Comparison of ENCODE assay signal across 9 mouse cellular contexts in the genomic region with DNA sequence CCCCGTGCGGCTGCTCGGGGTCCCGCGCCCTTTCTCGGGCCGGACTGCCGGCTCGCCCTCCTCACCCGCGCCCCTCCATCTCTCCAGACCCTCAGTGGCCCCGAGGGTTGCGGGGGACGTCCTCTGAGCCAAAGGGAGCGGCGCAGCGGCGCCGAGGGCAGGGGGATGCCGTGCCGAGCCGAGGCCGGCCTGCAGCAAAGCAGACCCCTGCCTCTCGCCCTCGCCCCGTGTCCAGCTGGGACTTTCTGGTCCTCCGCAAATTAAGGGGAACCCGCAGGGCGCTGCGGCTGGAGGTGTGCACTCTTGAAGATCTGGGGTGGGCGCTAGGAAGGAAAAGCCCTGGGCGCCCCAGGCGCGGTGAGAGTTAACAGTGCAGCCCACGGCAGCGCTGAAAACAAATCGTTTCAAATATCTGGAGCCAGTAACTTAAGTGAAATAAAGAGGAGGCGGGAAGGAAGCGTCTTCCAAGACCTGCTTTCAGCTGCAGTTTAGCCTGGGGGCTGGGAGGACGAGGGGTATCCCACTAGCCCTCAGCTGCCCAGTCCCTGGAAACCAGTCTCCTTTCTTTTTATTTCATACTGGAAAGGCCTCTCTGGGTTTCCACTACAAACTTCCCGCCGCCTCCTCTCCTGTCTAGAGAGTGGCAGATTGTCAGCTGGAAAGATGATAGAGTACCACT. TPM values are rescaled to one million over a fixed set of nuclear protein-coding genes. Genes with fewer than 3 reads are reported as not detected.
DNase-seq lines count a peak whose midpoint lies in the region; ATAC-seq and TF ChIP-seq lines count a peak whose summit lies in the region.
"Had no signal": no experiment of that assay in that cellular context is flagged by ENCODE, and none has a peak within 500 bp of the region (broad histone marks: within the 10 kb centered on the region; RNA-seq: fewer than 3 reads in every experiment).

No protein-coding gene starts in this region.

- ATAC-seq in kidney, embryonic 16.5 days (ENCODE audit: low FRiP score, low TSS enrichment), result peak; percentile 76
- ATAC-seq in intestine, postnatal 0 days, result no peak; the same call in 1 of the 2 replicates
- ATAC-seq in liver, embryonic 16.5 days (ENCODE audit: low read depth), result no peak
- no peak for ATAC-seq in megakaryocyte-erythroid progenitor cell, adult 5-6 weeks (replicated peaks; ENCODE audit: low FRiP score, low TSS enrichment, poor library complexity, severe bottlenecking)

- TF ChIP-seq CTCF in intestine, postnatal 0 days (IDR thresholded peaks at IDR 0.05; ENCODE audit: low read depth), result no peak

- H3K4me2 ChIP-seq in kidney, embryonic 16.5 days (replicated peaks; ENCODE audit: low read depth, low read length), result peak overlapping the region; percentile 87
- peak overlapping the region; percentile 91 for H3K4me2 ChIP-seq in intestine, postnatal 0 days (replicated peaks; ENCODE audit: low read depth)
- H3K4me2 ChIP-seq in liver, embryonic 16.5 days (ENCODE audit: low read depth, low read length), result peak overlapping the region; percentile 67

- peak overlapping the region; percentile 80 for H3K27ac ChIP-seq in kidney, embryonic 16.5 days (ENCODE audit: low read length)
- H3K27ac ChIP-seq in intestine, postnatal 0 days (ENCODE audit: low read depth, low read length), result peak overlapping the region; percentile 81
- no peak overlapping the region for H3K27ac ChIP-seq in liver, embryonic 16.5 days (ENCODE audit: low read length)

- H3K36me3 ChIP-seq in kidney, embryonic 16.5 days (ENCODE audit: insufficient read depth, low read length), result no peaks in the 10 kb centered on the region
- no peaks in the 10 kb centered on the region for H3K36me3 ChIP-seq in intestine, postnatal 0 days (ENCODE audit: control insufficient read depth, insufficient read depth)
- H3K36me3 ChIP-seq in liver, embryonic 16.5 days (ENCODE audit: control insufficient read depth, insufficient read depth), result no peaks in the 10 kb centered on the region

- DNase-seq in kidney, postnatal 14 days, result no peak
- DNase-seq in brain, adult 2 months (ENCODE audit: low read depth, low spot score), result peak; percentile 60
- DNase-seq in gastrocnemius, postnatal 25 days, result peak; percentile 11
- DNase-seq in right cerebral cortex, postnatal 14 days, result peak; percentile 33

- H3K4me1 ChIP-seq in kidney, embryonic 16.5 days (ENCODE audit: insufficient read depth, low read length), result peaks cover 28% of the 10 kb centered on the region
- no peaks in the 10 kb centered on the region for H3K4me1 ChIP-seq in intestine, postnatal 0 days (replicated peaks; ENCODE audit: control insufficient read depth, insufficient read depth, low read length)
- H3K4me1 ChIP-seq in liver, embryonic 16.5 days (ENCODE audit: control insufficient read depth, low read depth, low read length), result no peaks in the 10 kb centered on the region; the same call in 1 of the 2 replicates

- peak overlapping the region; percentile 78 for H3K4me3 ChIP-seq in kidney, embryonic 16.5 days (ENCODE audit: low read length)
- H3K4me3 ChIP-seq in intestine, postnatal 0 days (ENCODE audit: low read depth, low read length), result peak overlapping the region; percentile 64
- peak overlapping the region; percentile 55 for H3K4me3 ChIP-seq in liver, embryonic 16.5 days (ENCODE audit: low read depth, low read length)
- H3K4me3 ChIP-seq: myocyte had no signal

- H3K9me3 ChIP-seq in kidney, embryonic 16.5 days (ENCODE audit: low read length), result no peaks in the 10 kb centered on the region
- no peaks in the 10 kb centered on the region for H3K9me3 ChIP-seq in intestine, postnatal 0 days (ENCODE audit: control insufficient read depth)
- H3K9me3 ChIP-seq in liver, embryonic 16.5 days (replicated peaks; ENCODE audit: control insufficient read depth, low read length), result no peaks in the 10 kb centered on the region

- under 1% methylated on average over 42 of the region's 42 CpGs for WGBS in kidney, embryonic 16.5 days
- WGBS in intestine, postnatal 0 days, result 3% methylated on average over 42 of the region's 42 CpGs
- 2% methylated on average over 41 of the region's 42 CpGs for WGBS in liver, embryonic 16.5 days (ENCODE audit: insufficient replicate concordance)

- peaks cover 4% of the 10 kb centered on the region; the same call in 1 of the 2 replicates for H3K27me3 ChIP-seq in kidney, embryonic 16.5 days (ENCODE audit: insufficient read depth, low read length)
- H3K27me3 ChIP-seq in intestine, postnatal 0 days (replicated peaks; ENCODE audit: control insufficient read depth, insufficient read depth, low read length), result peaks cover 43% of the 10 kb centered on the region
- peaks cover 51% of the 10 kb centered on the region for H3K27me3 ChIP-seq in liver, embryonic 16.5 days (ENCODE audit: control insufficient read depth, insufficient read depth, low read depth, low read length)

- peak overlapping the region; percentile 78 for H3K9ac ChIP-seq in kidney, embryonic 16.5 days (replicated peaks; ENCODE audit: low read length)
- H3K9ac ChIP-seq in intestine, postnatal 0 days (ENCODE audit: low read depth, low read length), result peak overlapping the region; percentile 60
- H3K9ac ChIP-seq in liver, embryonic 16.5 days (ENCODE audit: low read depth, low read length), result no peak overlapping the region

RNA-seq across cellular contexts. Expression of gene Aff3, which starts 36.9 kb away (rescaled TPM):
- 4.0 and 4.4 TPM in 2 replicates for polyA plus RNA-seq in kidney, embryonic 16.5 days (2015; fragmentation: Nextera tagmentation; extraction: Ambion mirVana)
- 1 to 10 TPM; 1.4 to 1.8 TPM for total RNA-seq in gastrocnemius, postnatal 25 days (2021)
- polyA plus RNA-seq in intestine, postnatal 0 days (2015; fragmentation: Nextera tagmentation; extraction: Ambion mirVana), result 2.1 TPM in 2 replicates
- polyA plus RNA-seq in liver, embryonic 16.5 days (2015; fragmentation: Nextera tagmentation; extraction: Ambion mirVana), result 0.34 and 0.38 TPM in 2 replicates
- total RNA-seq in megakaryocyte-erythroid progenitor cell, adult 5-6 weeks (2014; fragmentation: Nextera tagmentation), result 34.5 and 39.3 TPM in 2 replicates
- total RNA-seq in megakaryocyte-erythroid progenitor cell, adult 5-6 weeks (2017), result 14.2 and 65.8 TPM in 2 replicates
- polyA plus RNA-seq: myocyte had no signal
